Mouse (Mus musculus) adrenal gland, adult (tissue): ENCODE data around the gene Hacd3.

Source experiments
- DNase-seq, 2 experiments: peaks; one replicate each; pipeline ENCODE4 v3.0.0; 2022 to 2023; ENCODE audit warnings: low spot score in 1 of 2; ENCODE audit not compliant: inconsistent age in 2 of 2

The Hacd3 gene

GRCm38 (mm10) chr9:64952055-64952454, 69.4 kb downstream of the Hacd3 start:
- DNase-seq: no peak

- no peak for DNase-seq
Measured at GRCm38 (mm10) chr9:64951161-64951657, 70.3 kb downstream of the Hacd3 start, which contains the start of gene Slc24a1. Slc24a1 (minus strand) TSS chr9:64951607.

GRCm38 (mm10) chr9:64947483-64948095, 73.9 kb downstream of the Hacd3 start:
- peak in 1 of 2 experiments; percentile 36 for DNase-seq

- no peak for DNase-seq
Measured at GRCm38 (mm10) chr9:64943997-64944396, 77.5 kb downstream of the Hacd3 start.

- DNase-seq: no peak
Measured at GRCm38 (mm10) chr9:64941650-64942049, 79.8 kb downstream of the Hacd3 start.

GRCm38 (mm10) chr9:64940731-64941346, 80.7 kb downstream of the Hacd3 start:
- DNase-seq: no peak

- DNase-seq: no peak
Measured at GRCm38 (mm10) chr9:64939790-64940189, 81.7 kb downstream of the Hacd3 start.

- DNase-seq: peak in 1 of 2 experiments; percentile 33
Measured at GRCm38 (mm10) chr9:64939281-64939680, 82.2 kb downstream of the Hacd3 start.

GRCm38 (mm10) chr9:64938535-64938934, 83.0 kb downstream of the Hacd3 start:
- DNase-seq: no peak

GRCm38 (mm10) chr9:64937491-64937890, 84.0 kb downstream of the Hacd3 start:
- DNase-seq: no peak
